Mouse (Mus musculus) ES-Bruce4 (cell line): ENCODE data around the gene Aunip.

Experiments used
- CTCF ChIP-seq: IDR thresholded peaks from one replicate; pipeline ENCODE4 v1.8.1; 2011; ENCODE audit warnings: low read depth, low read length
- EP300 ChIP-seq: IDR thresholded peaks from 2 replicates; pipeline ENCODE4 v1.6.1; 2011; ENCODE audit warnings: low read depth, low read length; ENCODE audit not compliant: insufficient read depth
- POLR2A ChIP-seq: IDR thresholded peaks from one replicate; pipeline ENCODE4 v1.8.1; 2011; ENCODE audit warnings: low read length; ENCODE audit not compliant: insufficient read depth

DNA sequence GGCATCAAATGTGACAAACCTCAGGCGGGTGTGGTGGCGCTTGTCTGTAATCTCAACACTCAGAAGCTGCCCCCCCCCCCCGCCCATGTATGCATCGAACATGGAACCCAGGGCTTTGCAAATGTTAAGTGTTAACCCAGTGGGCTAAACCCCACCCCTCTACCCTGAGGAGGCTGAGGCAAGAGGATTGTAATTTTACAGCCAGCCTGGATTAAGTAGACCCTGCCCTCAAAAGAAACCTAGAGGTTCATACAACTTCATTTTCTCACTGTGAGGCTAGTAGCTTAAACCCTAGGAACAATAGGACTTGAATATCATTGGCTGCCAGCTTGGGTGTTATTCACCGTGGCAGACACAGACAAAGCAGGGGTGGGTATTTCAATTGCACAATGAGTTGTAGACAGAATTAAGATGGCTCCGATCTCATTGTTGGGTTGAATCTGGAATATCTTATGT, 41.4 kb upstream of the Aunip start:
- TF ChIP-seq POLR2A (no peak), CTCF (no peak), EP300 (no peak)
